Mouse (Mus musculus) heart, postnatal 14 days (tissue): ENCODE measurements around the gene Hhex. TPM values are rescaled to one million over a fixed set of nuclear protein-coding genes. Genes with fewer than 3 reads are reported as not detected.

Experiments used
- DNase-seq, 2 experiments: peaks; one replicate each; pipeline ENCODE4 v3.0.0; 2021 to 2022
- intact Hi-C: fragments of 180-260 bp; cut with DNase I; formaldehyde crosslinking; loops from one replicate; pipeline ENCODE4 v1.15.1; 2025
- total RNA-seq, 2 experiments: library from RNA; stranded (reverse); gene quantifications; 2 replicates each; pipeline ENCODE4 v1.2.3; 2021

The Hhex gene
- total RNA-seq, 2 experiments from 2014 or later = 4.5 to 4.6 TPM

DNA sequence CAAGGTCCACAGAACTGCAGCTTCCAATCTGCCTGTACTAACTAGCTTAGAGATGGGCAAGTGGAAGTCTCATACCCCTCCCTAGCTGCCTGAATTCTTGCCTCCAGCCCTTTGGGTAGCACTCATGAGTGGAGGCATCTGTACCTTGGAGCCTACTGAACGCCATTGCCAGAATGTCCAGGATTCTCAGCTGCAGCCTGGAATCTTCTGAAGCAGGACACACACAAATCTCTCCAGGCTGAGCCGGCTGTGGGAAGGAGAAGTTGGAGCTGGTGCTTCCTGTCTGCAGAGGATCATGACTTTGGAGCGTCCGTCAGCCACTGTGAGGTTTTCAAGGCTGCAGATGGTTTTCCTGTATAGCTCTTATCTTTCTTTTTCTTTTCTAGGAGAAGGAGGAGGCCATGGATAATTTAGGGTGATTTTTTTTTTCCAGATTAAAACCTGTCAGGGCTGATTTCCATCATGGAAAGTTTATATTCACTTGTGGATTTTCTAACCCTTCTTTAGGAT lies 9.1 kb downstream of the Hhex start:
- intact Hi-C loops = no loop called here
- no peak for DNase-seq

DNA sequence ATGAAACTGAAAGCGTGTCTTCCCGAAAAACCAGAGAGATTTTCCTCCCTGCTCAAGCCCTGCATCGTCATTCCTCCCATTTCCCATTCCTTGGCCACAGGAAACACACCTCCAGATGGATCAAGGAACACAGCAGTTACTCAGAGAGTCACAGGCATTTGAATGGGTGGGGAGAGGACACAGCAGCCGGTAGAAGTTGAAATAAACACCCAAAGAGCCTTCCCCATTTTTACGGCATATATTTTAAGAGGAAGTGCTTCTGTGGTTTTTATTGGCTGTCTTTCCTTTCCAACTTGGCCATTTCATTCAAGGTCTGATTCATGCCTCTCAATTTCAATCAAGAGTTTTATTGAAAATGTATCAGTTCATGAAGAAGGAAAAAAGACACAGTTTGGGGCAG lies 13.6 kb downstream of the Hhex start:
- intact Hi-C loops = no loop called here

DNA sequence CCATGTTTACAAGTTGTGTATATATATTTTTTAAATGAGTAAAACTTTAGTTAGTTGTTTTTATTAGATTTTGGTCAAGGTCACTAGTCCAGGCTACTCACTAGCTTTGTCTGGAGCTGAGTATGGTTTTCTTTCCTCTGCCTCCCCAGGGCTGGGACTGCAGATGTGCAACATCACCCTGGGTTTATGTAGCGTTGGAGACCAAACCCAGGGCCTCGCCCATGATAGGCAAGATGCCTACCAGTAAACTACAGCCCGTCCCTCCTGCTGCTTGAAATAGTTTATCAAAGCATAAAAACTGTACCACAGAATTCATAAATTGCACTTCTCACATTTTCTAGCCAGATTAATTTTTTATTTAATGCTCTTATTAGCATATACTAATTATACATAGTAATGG lies 14.6 kb downstream of the Hhex start:
- DNase-seq = no peak
- intact Hi-C loops = no loop called here

More for the DNA sequence above, 13.6 kb downstream of the Hhex start:
- no peak for DNase-seq

DNA sequence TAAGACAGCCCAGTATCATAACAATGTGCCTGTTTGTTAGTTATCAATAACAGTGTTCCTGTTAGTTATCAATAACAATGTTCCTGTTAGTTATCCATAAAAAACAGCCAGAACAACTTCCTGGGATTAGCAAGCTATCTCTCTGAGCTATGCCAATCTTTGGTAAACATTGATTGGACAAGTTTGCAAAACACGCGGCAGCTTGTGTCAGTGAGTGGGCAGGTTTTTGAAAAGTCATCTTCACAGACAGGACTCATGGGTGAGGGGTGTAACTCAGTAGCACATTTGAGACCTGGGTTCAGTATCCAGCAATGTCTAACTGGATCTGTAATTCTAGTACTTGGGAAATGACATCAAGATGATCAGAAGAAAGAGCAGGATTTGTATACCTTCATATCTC lies 20.9 kb downstream of the Hhex start:
- DNase-seq = no peak
- intact Hi-C loops = no loop called here

DNA sequence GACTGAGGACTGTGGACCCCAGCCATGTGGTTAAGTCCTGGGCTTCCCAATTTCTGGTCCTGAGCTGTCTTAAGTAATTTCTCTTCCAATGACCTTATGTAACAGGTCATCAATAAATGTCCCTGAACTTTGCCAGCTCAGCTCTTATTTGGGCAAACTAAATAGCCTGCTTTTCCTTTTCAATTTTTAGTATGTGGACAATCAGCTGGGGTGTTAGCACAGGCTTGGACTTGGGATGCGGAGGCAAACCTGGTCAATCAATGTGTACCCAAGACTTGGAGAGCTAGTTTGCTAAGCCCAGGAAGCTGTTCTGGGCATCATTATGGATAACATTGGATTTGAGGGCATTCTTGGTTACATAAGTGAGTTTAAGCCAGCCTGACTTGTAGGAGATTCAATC lies 21.4 kb downstream of the Hhex start:
- no peak for DNase-seq
- intact Hi-C loops = no loop called here

DNA sequence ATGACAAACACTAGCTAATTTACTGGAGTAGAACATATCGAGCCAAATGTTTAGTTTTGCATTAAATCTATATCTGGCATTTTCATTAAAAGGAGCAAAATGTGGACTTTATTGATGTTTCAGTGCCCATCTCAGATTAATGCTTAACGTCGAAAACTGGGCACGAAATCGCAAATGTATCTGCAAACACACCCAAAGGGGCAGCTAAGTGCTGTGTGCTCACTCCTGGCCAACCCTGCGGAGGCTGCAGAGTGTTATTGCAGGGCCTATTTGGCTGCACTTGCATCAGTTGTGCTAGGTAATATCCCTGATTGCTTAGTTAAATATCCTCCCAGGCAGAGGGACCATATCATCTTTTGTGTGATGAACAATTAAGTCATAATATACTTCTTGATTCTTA lies 23.4 kb downstream of the Hhex start:
- intact Hi-C loops = no loop called here

DNA sequence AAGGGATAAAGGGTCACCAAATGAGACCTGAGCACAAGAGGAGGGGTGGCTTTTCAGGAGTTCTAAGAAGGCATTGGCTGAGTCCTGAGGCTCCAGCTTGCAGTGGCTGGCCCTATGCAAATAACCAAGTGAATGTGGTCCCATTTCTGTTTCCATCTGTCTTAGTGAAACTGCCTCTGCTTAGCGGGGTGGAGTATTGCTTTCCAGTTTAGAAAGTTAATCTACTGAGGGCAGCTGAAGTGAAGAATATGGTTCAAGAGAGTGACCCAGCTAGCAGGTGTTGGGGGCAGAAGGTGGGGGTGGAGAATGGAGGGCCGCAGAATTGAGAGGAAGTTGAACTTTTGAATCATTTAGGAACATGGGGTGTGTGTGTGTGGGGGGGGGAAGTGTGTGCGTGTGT lies 31.8 kb downstream of the Hhex start:
- intact Hi-C loops = no loop called here
- DNase-seq = no peak

More for the DNA sequence above, 23.4 kb downstream of the Hhex start:
- DNase-seq = no peak

DNA sequence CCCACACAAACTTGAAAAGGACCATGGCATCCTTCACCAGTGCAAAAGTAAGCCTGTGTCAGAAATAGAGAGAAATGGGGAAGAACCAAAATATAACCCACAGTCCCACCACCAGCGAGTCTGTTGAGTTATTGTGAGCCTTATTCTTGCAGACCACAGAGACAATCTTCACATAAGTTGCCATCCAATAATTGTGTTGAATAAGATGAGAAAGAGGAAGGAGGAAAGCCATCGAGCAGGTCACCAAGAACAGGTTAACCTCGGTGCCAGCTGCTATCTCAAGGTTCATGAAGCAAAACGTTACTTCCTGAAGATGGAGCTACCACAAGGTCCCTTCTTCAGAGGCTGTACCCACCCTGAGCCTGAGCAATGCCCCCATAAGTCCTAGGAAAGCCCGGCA lies 32.4 kb downstream of the Hhex start:
- intact Hi-C loops = no loop called here
- DNase-seq = no peak

DNA sequence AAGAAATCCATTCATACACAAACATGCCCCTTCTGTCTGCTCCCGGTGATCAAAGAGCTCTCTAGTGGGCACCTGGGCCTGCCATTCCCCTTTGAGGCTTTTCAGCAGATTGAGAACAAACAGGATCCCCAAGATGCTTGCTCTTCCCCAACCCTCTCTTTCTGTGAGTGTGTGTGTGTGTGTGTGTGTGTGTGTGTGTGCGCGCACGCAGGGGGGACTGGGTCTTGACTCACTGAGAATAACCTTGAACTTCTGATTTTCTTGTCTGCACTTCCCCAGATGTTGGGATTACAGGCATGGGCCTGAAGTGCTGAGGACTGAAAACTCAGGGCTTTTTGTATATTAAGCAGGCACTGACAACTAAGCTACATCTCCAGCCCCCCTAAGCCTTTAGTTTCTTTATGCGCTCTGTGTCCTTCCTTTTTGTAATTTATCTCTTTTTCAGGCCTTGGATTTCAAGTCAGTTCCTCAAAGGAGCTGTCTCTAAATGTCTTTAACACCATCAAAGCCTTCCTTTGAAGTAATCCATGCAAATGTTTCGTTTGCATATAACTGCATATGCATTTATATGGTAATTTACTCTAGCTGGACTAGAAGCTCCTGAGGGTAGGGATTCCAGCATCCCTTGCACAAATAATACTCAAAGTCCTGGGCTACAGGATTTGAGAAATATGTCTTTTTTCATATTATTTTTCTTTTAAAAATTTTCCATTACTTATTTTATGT lies 34.4 kb downstream of the Hhex start:
- DNase-seq = no peak
- intact Hi-C loops = no loop called here

DNA sequence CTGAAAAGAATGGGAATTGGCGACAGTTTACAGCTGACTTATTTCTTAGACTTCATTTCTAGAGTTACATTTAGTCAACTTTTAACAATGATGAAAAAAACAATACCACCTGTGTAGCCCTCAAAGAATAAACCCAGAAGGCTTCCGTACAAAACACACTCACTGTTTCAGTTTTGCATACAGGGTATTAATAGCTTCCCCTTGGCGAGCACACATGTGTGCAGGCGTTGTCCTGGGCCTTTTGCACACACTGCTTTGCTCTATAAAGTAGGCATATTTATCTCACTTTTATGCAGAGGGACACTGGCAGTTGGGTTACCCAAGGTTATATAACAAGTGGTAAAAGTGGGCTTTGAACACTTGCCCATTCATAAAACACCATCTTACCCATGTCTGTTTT lies 37.1 kb downstream of the Hhex start:
- no peak for DNase-seq
- intact Hi-C loops = no loop called here

DNA sequence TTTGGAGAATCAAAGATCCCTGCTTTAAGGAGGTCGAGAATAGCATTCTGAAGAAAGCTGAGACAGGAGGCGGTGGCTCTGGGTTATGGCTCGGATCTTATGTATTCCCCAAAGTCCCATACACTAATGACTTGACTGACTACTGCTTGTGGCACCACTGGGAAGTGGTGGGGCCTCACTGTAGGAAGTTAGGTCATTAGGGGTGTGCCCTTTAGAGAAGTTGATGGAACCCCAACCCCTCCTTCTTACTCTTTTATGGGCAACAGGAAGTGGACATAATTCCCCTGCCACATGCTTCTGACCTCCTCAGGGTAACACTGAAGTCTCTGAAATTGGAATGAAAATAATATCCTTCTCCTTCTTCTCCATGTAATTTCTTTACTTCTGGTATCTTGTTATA lies 38.0 kb downstream of the Hhex start:
- intact Hi-C loops = no loop called here
- no peak for DNase-seq

DNA sequence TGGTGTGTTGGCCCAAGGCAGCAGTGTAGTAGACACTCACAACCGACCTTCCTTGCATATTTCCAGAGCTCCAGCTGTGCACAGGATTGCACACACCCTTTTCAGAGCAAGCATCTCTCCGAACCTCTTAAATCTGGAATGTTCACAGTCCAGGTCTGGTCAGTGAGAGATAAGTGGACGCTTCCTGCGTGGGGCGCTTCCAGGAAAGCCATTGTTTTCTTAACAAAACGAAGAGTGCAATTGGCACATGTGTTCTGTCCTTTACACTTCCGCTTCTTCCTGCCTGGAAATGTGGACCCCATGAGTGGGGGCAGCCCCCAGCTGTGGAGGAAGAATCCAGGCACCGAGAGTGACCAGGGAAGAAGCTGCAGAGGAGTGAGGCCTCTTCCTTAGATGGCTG lies 47.1 kb downstream of the Hhex start:
- intact Hi-C loops = loop anchor here (5.0 kb wide), 1 partner anchor 44 kb away; no protein-coding TSS in a partner anchor
- peak; percentile 6 to 9 for DNase-seq

DNA sequence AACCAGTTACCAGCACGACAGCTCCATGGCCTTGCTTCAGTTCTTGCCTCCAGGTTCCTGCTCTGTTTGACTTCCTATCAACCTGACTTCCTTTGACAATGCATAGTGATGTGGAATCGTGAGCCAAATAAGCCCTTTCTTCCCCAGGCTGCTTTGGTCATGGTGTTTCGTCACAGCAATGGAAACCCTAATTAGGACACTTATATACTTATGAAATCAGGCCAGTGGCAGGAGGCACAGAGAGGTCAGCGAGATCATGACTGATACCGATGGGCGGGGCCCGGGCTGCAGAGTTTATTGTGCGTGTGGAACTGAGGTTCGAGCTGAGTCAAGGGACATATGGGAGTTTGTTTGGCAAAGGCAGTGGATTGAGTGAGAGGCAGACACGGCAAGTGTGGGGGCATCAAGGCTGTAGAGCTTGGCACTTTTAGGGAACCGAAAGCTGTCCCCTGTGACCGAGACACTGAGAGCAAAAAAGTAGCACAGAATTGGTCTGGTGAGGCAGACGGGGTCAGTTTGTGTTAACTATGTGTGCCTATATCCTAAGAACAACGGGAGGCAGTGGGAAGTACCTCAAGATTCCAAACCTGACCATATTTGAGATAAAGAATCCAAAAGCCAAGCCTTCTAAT lies 48.1 kb downstream of the Hhex start:
- intact Hi-C loops = loop anchor here (5.0 kb wide), 1 partner anchor 45 kb away; no protein-coding TSS in a partner anchor
- no peak for DNase-seq

DNA sequence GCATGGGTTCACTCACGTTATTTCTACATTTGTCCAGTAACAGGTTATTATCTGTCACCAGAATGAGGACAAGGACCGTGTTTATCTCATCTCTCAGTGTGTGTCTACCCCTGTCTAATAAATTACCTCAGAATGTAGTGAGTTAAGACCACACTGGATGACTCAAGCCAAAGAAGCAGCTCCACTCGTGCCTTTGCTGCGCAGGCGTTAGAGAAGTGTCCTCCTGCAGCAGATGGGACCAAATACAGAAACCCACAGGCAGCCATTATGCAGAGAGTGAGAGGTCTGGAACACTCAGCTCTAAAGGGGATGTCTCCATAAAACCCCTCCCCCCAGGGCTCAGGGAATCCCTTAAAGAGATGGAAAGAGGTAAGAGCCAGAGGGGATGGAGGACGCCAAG lies 50.2 kb downstream of the Hhex start:
- intact Hi-C loops = loop anchor here (5.0 kb wide), 1 partner anchor 47 kb away; no protein-coding TSS in a partner anchor
- no peak for DNase-seq

DNA sequence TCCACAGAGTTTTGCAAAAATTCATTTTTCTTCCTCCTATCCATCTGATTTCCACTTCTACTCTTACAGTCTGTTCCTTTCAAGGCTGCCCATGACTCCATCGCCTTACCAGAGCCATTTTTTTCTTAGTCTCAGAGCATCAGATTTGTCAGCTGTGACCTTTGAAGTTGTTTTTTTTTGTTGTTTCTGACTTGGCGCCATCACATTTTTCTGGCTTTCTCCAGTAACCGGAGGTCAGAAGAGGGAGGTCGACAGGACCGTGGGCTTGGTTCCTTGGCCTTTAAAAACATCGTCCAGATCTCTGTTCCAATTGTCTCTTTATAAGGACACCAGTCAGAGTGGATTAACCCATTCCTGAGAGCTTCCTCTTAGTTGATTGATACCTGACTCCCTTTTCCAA lies 52.2 kb downstream of the Hhex start:
- intact Hi-C loops = no loop called here
- no peak for DNase-seq

DNA sequence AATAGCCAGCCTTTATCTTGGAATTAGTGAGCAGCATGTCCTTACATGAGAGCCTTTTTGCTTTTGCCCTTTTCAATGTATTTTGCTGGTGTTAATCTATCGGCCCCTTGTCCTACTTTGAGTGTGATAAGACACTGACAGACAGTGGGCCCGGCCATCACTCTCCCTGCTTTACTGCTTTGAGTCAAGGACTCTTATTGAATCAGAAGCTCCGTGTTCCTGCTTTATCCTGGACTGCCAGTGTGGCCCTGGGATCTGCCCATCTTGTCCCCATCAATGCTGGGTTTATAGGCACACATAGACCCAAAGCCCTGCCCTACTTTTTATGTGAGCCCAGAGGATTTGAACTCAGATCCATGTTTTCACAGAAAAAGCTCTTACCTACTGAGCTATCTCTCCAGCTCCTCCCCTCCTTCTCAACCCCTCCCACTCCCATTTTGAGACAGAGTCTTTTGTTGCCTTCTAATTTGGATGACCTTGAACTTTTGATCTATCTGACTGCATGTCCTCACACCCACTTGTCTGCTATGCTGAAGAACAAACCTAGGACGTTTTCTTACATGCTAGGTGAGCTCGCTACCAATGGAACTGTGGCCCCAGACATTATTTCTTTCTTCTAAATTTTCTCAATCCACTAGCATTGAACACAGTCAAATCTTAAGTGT lies 53.3 kb downstream of the Hhex start:
- intact Hi-C loops = no loop called here
- DNase-seq = no peak

DNA sequence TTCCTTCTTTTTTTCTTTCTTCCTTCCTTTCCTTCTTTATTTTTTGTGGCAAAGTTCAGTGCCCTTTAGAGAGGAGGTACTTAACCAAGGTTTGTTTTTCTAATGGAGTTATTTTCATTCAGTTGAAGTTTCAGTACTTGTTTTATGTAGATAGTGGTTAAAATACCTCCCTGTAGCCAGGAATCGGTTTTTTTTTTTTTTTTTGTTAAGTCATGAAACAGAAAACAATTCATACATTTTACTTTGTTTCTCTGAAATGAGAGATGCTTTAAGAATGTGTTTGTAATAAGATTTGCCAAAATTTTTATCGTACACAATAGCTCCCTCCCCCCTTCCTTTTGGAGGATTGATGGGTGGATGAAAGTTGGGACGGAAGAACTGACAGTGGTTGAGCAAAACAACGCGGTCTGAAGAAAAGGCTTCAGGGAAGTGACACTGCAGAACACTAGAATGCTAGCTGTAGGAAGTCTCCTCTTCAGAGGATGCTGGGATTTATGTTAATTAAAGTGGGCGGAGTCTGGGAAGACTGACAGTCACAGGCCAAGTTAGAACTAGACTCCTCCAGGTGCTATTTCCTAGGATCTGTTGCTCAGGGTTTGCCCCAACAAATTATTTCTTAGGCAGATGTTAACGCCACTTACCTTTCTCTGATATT lies 54.1 kb downstream of the Hhex start:
- no peak for DNase-seq
- intact Hi-C loops = no loop called here
